Mouse (Mus musculus) brain, embryonic 14.5 days (tissue): ENCODE measurements around the gene Pik3c2a.

Experiments
- CTCF ChIP-seq: fragments of 200-500 bp; IDR thresholded peaks from 2 replicates; pipeline ENCODE4 v1.5.1; 2012; ENCODE audit warnings: inconsistent platforms, mild to moderate bottlenecking, moderate library complexity, borderline replicate concordance; ENCODE audit not compliant: insufficient read depth, insufficient read length; ENCODE audit errors: extremely low read depth
- POLR2A ChIP-seq: fragments of 200-500 bp; IDR thresholded peaks from 2 replicates; pipeline ENCODE4 v1.6.1; 2012; ENCODE audit warnings: mild to moderate bottlenecking, inconsistent platforms, borderline replicate concordance; ENCODE audit not compliant: poor library complexity, insufficient read depth, insufficient read length, severe bottlenecking; ENCODE audit errors: extremely low read depth

DNA sequence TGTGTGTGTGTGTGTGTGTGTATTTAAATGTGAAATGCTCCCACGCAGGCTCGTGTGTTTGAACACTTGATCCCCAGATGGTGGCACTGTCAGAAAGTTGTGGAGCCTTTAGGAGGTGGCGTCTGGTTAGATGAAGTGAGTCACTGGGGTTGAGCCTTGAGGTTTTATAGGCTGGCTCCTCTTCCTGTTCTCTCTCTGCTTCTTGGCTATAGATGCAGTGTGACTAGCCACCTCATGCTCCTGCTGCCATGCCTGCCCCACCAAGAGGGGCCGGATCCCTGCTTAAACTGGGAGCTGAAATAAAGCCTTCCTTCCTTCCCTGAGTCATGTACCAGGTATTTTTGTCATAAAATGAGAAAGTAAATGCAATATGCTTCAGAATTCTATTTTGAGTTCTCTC lies 47.9 kb upstream of the Pik3c2a start:
- TF ChIP-seq CTCF = no peak
- TF ChIP-seq POLR2A = no peak
